Mouse (Mus musculus): Measurements from ENCODE around the gene Hao2.

GRCm38 (mm10) chr3:98852631-98853030 lies 40.4 kb downstream of the Hao2 start:
- TF ChIP-seq CTCF (IDR thresholded peaks at IDR 0.05; ENCODE audit: control insufficient read depth, insufficient read depth, insufficient replicate concordance, low read depth, low read length) (no peak), POLR2A (IDR thresholded peaks at IDR 0.05; ENCODE audit: control insufficient read depth, low read depth, low read length) (no peak)
